Comparison of ENCODE assay signal across 9 mouse cellular contexts in genomic region chr14:16447587-16447986, GRCm38 (mm10).
DNase-seq lines count a peak whose midpoint lies in the region; ATAC-seq and TF ChIP-seq lines count a peak whose summit lies in the region.
"Had no signal": no experiment of that assay in that cellular context is flagged by ENCODE, and none has a peak within 500 bp of the region (broad histone marks: within the 10 kb centered on the region; RNA-seq: fewer than 3 reads in every experiment).

No protein-coding gene starts in this region.

- no peak overlapping the region for H3K27ac ChIP-seq in kidney, postnatal 0 days
- no peak overlapping the region for H3K27ac ChIP-seq in hindbrain, embryonic 11.5 days (ENCODE audit: low read depth, low read length)
- H3K27ac ChIP-seq in kidney, embryonic 16.5 days (ENCODE audit: low read length), result no peak overlapping the region
- H3K27ac ChIP-seq: embryonic facial prominence, embryonic 13.5 days had no signal

- DNase-seq in kidney, postnatal 0 days (ENCODE audit: low spot score), result peak; percentile 60
- DNase-seq in kidney, adult 9 months, result no peak
- peak; percentile 40 for DNase-seq in adipocyte (ENCODE audit: low spot score)
- DNase-seq in hindbrain, embryonic 11.5 days (ENCODE audit: low spot score), result peak; percentile 59
- no peak for DNase-seq in right cerebral cortex, adult 18-20 months
- no peak for DNase-seq in left cerebral cortex, postnatal 25 days (ENCODE audit: low spot score in 2 of 2)

- H3K4me2 ChIP-seq in kidney, postnatal 0 days (ENCODE audit: low read length), result no peak overlapping the region
- H3K4me2 ChIP-seq in hindbrain, embryonic 11.5 days (replicated peaks; ENCODE audit: low read depth, low read length), result no peak overlapping the region
- H3K4me2 ChIP-seq in kidney, embryonic 16.5 days (replicated peaks; ENCODE audit: low read depth, low read length), result no peak overlapping the region
- H3K4me2 ChIP-seq: embryonic facial prominence, embryonic 13.5 days had no signal

- no peak overlapping the region for H3K9ac ChIP-seq in kidney, postnatal 0 days (ENCODE audit: low read depth, low read length)
- H3K9ac ChIP-seq in hindbrain, embryonic 11.5 days (ENCODE audit: low read depth, low read length), result no peak overlapping the region
- H3K9ac ChIP-seq in kidney, embryonic 16.5 days (replicated peaks; ENCODE audit: low read length), result no peak overlapping the region
- H3K9ac ChIP-seq: embryonic facial prominence, embryonic 13.5 days had no signal

- TF ChIP-seq CTCF in kidney, postnatal 0 days (IDR thresholded peaks at IDR 0.05; ENCODE audit: low read depth), result peak; percentile 59

- H3K27me3 ChIP-seq in kidney, postnatal 0 days (ENCODE audit: insufficient read depth, low read length), result no peaks in the 10 kb centered on the region
- H3K27me3 ChIP-seq in hindbrain, embryonic 11.5 days (ENCODE audit: control insufficient read depth, insufficient read depth, low read length), result no peaks in the 10 kb centered on the region
- no peaks in the 10 kb centered on the region for H3K27me3 ChIP-seq in kidney, embryonic 16.5 days (ENCODE audit: insufficient read depth, low read length)
- H3K27me3 ChIP-seq: embryonic facial prominence, embryonic 13.5 days had no signal

- ATAC-seq in kidney, postnatal 0 days (replicated peaks; ENCODE audit: low FRiP score, low read depth), result peak; percentile 77
- peak; percentile 75 for ATAC-seq in hindbrain, embryonic 11.5 days (ENCODE audit: low FRiP score)
- peak; percentile 62 for ATAC-seq in megakaryocyte, adult 5-6 weeks (ENCODE audit: poor library complexity, severe bottlenecking)
- no peak; the same call in 1 of the 2 replicates for ATAC-seq in kidney, embryonic 16.5 days (ENCODE audit: low FRiP score, low TSS enrichment)

- intact Hi-C loops in left cerebral cortex, postnatal 25 days (cut with DNase I), result no loop called here

- H3K4me1 ChIP-seq in kidney, postnatal 0 days (replicated peaks; ENCODE audit: insufficient read depth, low read length), result no peaks in the 10 kb centered on the region
- no peaks in the 10 kb centered on the region for H3K4me1 ChIP-seq in hindbrain, embryonic 11.5 days (replicated peaks; ENCODE audit: control insufficient read depth, insufficient read depth, low read length)
- H3K4me1 ChIP-seq in kidney, embryonic 16.5 days (ENCODE audit: insufficient read depth, low read length), result peaks cover 11% of the 10 kb centered on the region; the same call in 1 of the 2 replicates

- no peaks in the 10 kb centered on the region for H3K9me3 ChIP-seq in kidney, postnatal 0 days (replicated peaks; ENCODE audit: low read length)
- H3K9me3 ChIP-seq in hindbrain, embryonic 11.5 days (ENCODE audit: control insufficient read depth, low read length), result no peaks in the 10 kb centered on the region
- H3K9me3 ChIP-seq in kidney, embryonic 16.5 days (ENCODE audit: low read length), result no peaks in the 10 kb centered on the region
- H3K9me3 ChIP-seq: embryonic facial prominence, embryonic 13.5 days had no signal

- no peaks in the 10 kb centered on the region for H3K36me3 ChIP-seq in kidney, postnatal 0 days (ENCODE audit: insufficient read depth, low read length)
- H3K36me3 ChIP-seq in hindbrain, embryonic 11.5 days (ENCODE audit: control insufficient read depth, insufficient read depth, low read length), result no peaks in the 10 kb centered on the region
- H3K36me3 ChIP-seq in kidney, embryonic 16.5 days (ENCODE audit: insufficient read depth, low read length), result 0 out of 2 replicates have a peak, but pooled peaks cover 4% of the 10 kb centered on the region
- H3K36me3 ChIP-seq: embryonic facial prominence, embryonic 13.5 days had no signal

- 33% methylated on average over 3 of the region's 3 CpGs for WGBS in kidney, postnatal 0 days
- WGBS in hindbrain, embryonic 11.5 days, result 41% methylated on average over 3 of the region's 3 CpGs
- WGBS in kidney, embryonic 16.5 days, result 35% methylated on average over 3 of the region's 3 CpGs

- no peak overlapping the region for H3K4me3 ChIP-seq in kidney, postnatal 0 days (replicated peaks; ENCODE audit: low read depth, low read length)
- no peak overlapping the region for H3K4me3 ChIP-seq in hindbrain, embryonic 11.5 days (ENCODE audit: low read depth, low read length)
- no peak overlapping the region for H3K4me3 ChIP-seq in kidney, embryonic 16.5 days (ENCODE audit: low read length)
- H3K4me3 ChIP-seq: embryonic facial prominence, embryonic 13.5 days had no signal

Comparison
In these comparisons a context has a peak if more than half of its experiments do, and no peak if none do; other contexts are left out.
1. DNase-seq: peak in kidney, postnatal 0 days (single experiment), adipocyte (single experiment) and hindbrain, embryonic 11.5 days (single experiment); none in kidney, adult 9 months (single experiment), right cerebral cortex, adult 18-20 months (single experiment) and left cerebral cortex, postnatal 25 days (0 of 2).